9 mouse cellular contexts compared by ENCODE assay signal in genomic region chr5:38091046-38091965, GRCm38 (mm10). TPM values are rescaled to one million over a fixed set of nuclear protein-coding genes. Genes with fewer than 3 reads are reported as not detected.
A peak's percentile ranks its signal among the peaks of the same experiment; 100 is the strongest.
DNase-seq lines count a peak whose midpoint lies in the region; ATAC-seq and TF ChIP-seq lines count a peak whose summit lies in the region.
"Had no signal": no experiment of that assay in that cellular context is flagged by ENCODE, and none has a peak within 500 bp of the region (broad histone marks: within the 10 kb centered on the region; RNA-seq: fewer than 3 reads in every experiment).

No protein-coding gene starts in this region.

- 69% methylated on average over 8 of the region's 8 CpGs for WGBS in kidney, embryonic 14.5 days

- H3K9ac ChIP-seq in kidney, embryonic 14.5 days (ENCODE audit: low read depth, low read length): no peak overlapping the region
- no peak overlapping the region for H3K9ac ChIP-seq in ES-E14 (ENCODE audit: insufficient read depth, low read depth, low read length, poor library complexity, severe bottlenecking)

- H3K36me3 ChIP-seq in kidney, embryonic 14.5 days (ENCODE audit: control insufficient read depth, insufficient read depth, low read length): no peaks in the 10 kb centered on the region
- no peaks in the 10 kb centered on the region for H3K36me3 ChIP-seq in ES-E14 (ENCODE audit: control insufficient read depth, insufficient read depth, low read length, poor library complexity, severe bottlenecking)

- in situ Hi-C loops in ES-E14 (cut with MboI; ENCODE audit: low sequenced_read_pairs in 2 of 2, unreplicated experiment in 2 of 2): loop anchor here in 1 of 2 experiments (5.0 kb wide), 1 partner anchor 274 kb away; no protein-coding TSS in a partner anchor

- no peaks in the 10 kb centered on the region for H3K9me3 ChIP-seq in kidney, embryonic 14.5 days (ENCODE audit: control insufficient read depth, low read length)
- no peaks in the 10 kb centered on the region for H3K9me3 ChIP-seq in ES-E14 (ENCODE audit: control insufficient read depth, insufficient read depth, low read depth, low read length)
- H3K9me3 ChIP-seq: megakaryocyte, embryonic 14.5 days had no signal

- H3K4me2 ChIP-seq in kidney, embryonic 14.5 days (replicated peaks; ENCODE audit: low read depth, low read length): no peak overlapping the region

- H3K27me3 ChIP-seq in kidney, embryonic 14.5 days (ENCODE audit: control insufficient read depth, insufficient read depth, low read length): no peaks in the 10 kb centered on the region
- H3K27me3 ChIP-seq: megakaryocyte, embryonic 14.5 days had no signal

- H3K4me1 ChIP-seq in kidney, embryonic 14.5 days (ENCODE audit: control insufficient read depth, insufficient read depth, low read length): no peaks in the 10 kb centered on the region
- no peaks in the 10 kb centered on the region for H3K4me1 ChIP-seq in ES-E14 (ENCODE audit: control insufficient read depth in 2 of 2, insufficient read depth in 2 of 2, low read length in 2 of 2, poor library complexity in 1 of 2)

- ATAC-seq in kidney, embryonic 14.5 days (ENCODE audit: low FRiP score, low TSS enrichment): no peak
- ATAC-seq in monocyte, adult 5-6 weeks (replicated peaks; ENCODE audit: insufficient number of reproducible peaks, low FRiP score, low TSS enrichment, poor library complexity, severe bottlenecking): peak; percentile 64; the same call in 1 of the 2 replicates

- H3K4me3 ChIP-seq in kidney, embryonic 14.5 days (ENCODE audit: low read length): no peak overlapping the region
- no peak overlapping the region for H3K4me3 ChIP-seq in ES-E14 (ENCODE audit: insufficient read depth in 1 of 2, low read depth in 1 of 2, low read length in 2 of 2, poor library complexity in 1 of 2, severe bottlenecking in 1 of 2)
- H3K4me3 ChIP-seq: megakaryocyte, embryonic 14.5 days had no signal

- DNase-seq in kidney, adult 9 months: peak; percentile 73
- DNase-seq in A20 (ENCODE audit: low read depth, low spot score) (peak; percentile 58), ES-E14 (ENCODE audit: low read depth, low spot score) (no peak)
- DNase-seq in embryo, embryonic 10 days (ENCODE audit: low spot score): peak; percentile 88
- DNase-seq in kidney, postnatal 4 days: peak; percentile 32 to 40
- DNase-seq in urinary bladder, postnatal 4 days (ENCODE audit: low spot score in 2 of 2): no peak

- H3K27ac ChIP-seq in kidney, embryonic 14.5 days (ENCODE audit: low read depth, low read length): no peak overlapping the region
- no peak overlapping the region for H3K27ac ChIP-seq in ES-E14 (ENCODE audit: insufficient read depth, low read depth, low read length, poor library complexity, severe bottlenecking)

TF ChIP-seq in ES-E14, 5 proteins besides CTCF, POLR2A, EP300 and RAD21:
- TF ChIP-seq HCFC1 (IDR thresholded peaks at IDR 0.05; ENCODE audit: borderline replicate concordance, insufficient read depth, low read length) (no peak), MAFK (IDR thresholded peaks at IDR 0.05; ENCODE audit: insufficient read depth, low read depth, low read length) (no peak; the same call in 1 of the 2 replicates), ZC3H11A (IDR thresholded peaks at IDR 0.05; ENCODE audit: borderline replicate concordance, low read depth, low read length) (peak; percentile 35; the same call in 1 of the 2 replicates), CHD2 (IDR thresholded peaks at IDR 0.05; ENCODE audit: low read depth, low read length) (no peak), ZNF384 (IDR thresholded peaks at IDR 0.05; ENCODE audit: low read depth, low read length) (no peak)

RNA-seq across cellular contexts. Expression of gene Stx18, which starts 52.8 kb away (rescaled TPM):
- polyA plus RNA-seq in kidney, embryonic 14.5 days (2014; fragmentation: Nextera tagmentation; extraction: Ambion mirVana): 38.3 and 46.7 TPM in 2 replicates
- 11.0 and 16.8 TPM in 2 replicates for total RNA-seq in ES-E14 (2012; rRNA removed)
- 50.6 to 57.1 TPM (median 50.7 TPM) in 3 replicates for total RNA-seq in monocyte, adult 5-6 weeks (2017)

Comparison
In these comparisons a context has a peak if more than half of its experiments do, and no peak if none do; other contexts are left out.
1. DNase-seq: peak in kidney, adult 9 months (single experiment), A20 (single experiment), embryo, embryonic 10 days (single experiment) and kidney, postnatal 4 days (2 of 2); none in ES-E14 (single experiment) and urinary bladder, postnatal 4 days (0 of 2).